Mouse (Mus musculus): ENCODE measurements around the gene Alg14. TPM values are rescaled to one million over a fixed set of nuclear protein-coding genes. Genes with fewer than 3 reads are reported as not detected.

The Alg14 gene
- polyA plus RNA-seq, 1 experiment from 2014 or later = 37.7 TPM

GRCm38 (mm10) chr3:121348792-121349191 lies 57.2 kb downstream of the Alg14 start:
- Histone ChIP-seq H3K9me3 (ENCODE audit: control insufficient read depth, low read length) (no peaks in the 10 kb centered on the region), H3K36me3 (ENCODE audit: control insufficient read depth, insufficient read depth, low read length) (no peaks in the 10 kb centered on the region), H3K27ac (ENCODE audit: low read depth, low read length) (no peak overlapping the region), H3K27me3 (ENCODE audit: control insufficient read depth, insufficient read depth, low read length) (no peaks in the 10 kb centered on the region), H3K4me2 (ENCODE audit: low read depth) (no peak overlapping the region), H3K4me3 (ENCODE audit: low read depth, low read length) (no peak overlapping the region), H3K9ac (ENCODE audit: low read length) (no peak overlapping the region), H3K4me1 (ENCODE audit: control insufficient read depth, insufficient read depth, low read length) (peaks cover 9% of the 10 kb centered on the region)
- DNase-seq (ENCODE audit: low spot score) (no peak), ATAC-seq (ENCODE audit: insufficient read depth, low FRiP score, low TSS enrichment) (no peak)
- 86% methylated on average over 6 of the region's 6 CpGs for WGBS

- Histone ChIP-seq H3K36me3 (ENCODE audit: control insufficient read depth, insufficient read depth, low read length) (no peaks in the 10 kb centered on the region), H3K27me3 (ENCODE audit: control insufficient read depth, insufficient read depth, low read length) (no peaks in the 10 kb centered on the region), H3K9me3 (ENCODE audit: control insufficient read depth, low read length) (no peaks in the 10 kb centered on the region), H3K4me2 (ENCODE audit: low read depth) (no peak overlapping the region), H3K27ac (ENCODE audit: low read depth, low read length) (no peak overlapping the region), H3K9ac (ENCODE audit: low read length) (no peak overlapping the region), H3K4me3 (ENCODE audit: low read depth, low read length) (no peak overlapping the region), H3K4me1 (ENCODE audit: control insufficient read depth, insufficient read depth, low read length) (peaks cover 9% of the 10 kb centered on the region)
- DNase-seq (ENCODE audit: low spot score) (no peak), ATAC-seq (ENCODE audit: insufficient read depth, low FRiP score, low TSS enrichment) (peak; percentile 38; the same call in 1 of the 2 replicates)
- WGBS = 70% methylated on average over 33 of the region's 33 CpGs
These were observed 58.0 kb downstream of the Alg14 start for GRCm38 (mm10) chr3:121349334-121350169.

GRCm38 (mm10) chr3:121351257-121351656 lies 59.7 kb downstream of the Alg14 start:
- DNase-seq (ENCODE audit: low spot score) = no peak
- Histone ChIP-seq H3K27me3 (ENCODE audit: control insufficient read depth, insufficient read depth, low read length) (no peaks in the 10 kb centered on the region), H3K4me1 (ENCODE audit: control insufficient read depth, insufficient read depth, low read length) (peaks cover 6% of the 10 kb centered on the region), H3K36me3 (ENCODE audit: control insufficient read depth, insufficient read depth, low read length) (no peaks in the 10 kb centered on the region), H3K27ac (ENCODE audit: low read depth, low read length) (no peak overlapping the region), H3K4me2 (ENCODE audit: low read depth) (no peak overlapping the region), H3K4me3 (ENCODE audit: low read depth, low read length) (no peak overlapping the region), H3K9me3 (ENCODE audit: control insufficient read depth, low read length) (no peaks in the 10 kb centered on the region), H3K9ac (ENCODE audit: low read length) (no peak overlapping the region)
- 88% methylated on average over 6 of the region's 6 CpGs for WGBS
- ATAC-seq (ENCODE audit: insufficient read depth, low FRiP score, low TSS enrichment) = no peak

GRCm38 (mm10) chr3:121354281-121354680 lies 62.7 kb downstream of the Alg14 start:
- Histone ChIP-seq H3K4me3 (ENCODE audit: low read depth, low read length) (no peak overlapping the region), H3K27me3 (ENCODE audit: control insufficient read depth, insufficient read depth, low read length) (no peaks in the 10 kb centered on the region), H3K27ac (ENCODE audit: low read depth, low read length) (no peak overlapping the region), H3K4me1 (ENCODE audit: control insufficient read depth, insufficient read depth, low read length) (peaks cover under 1% of the 10 kb centered on the region; the same call in 1 of the 2 replicates), H3K9ac (ENCODE audit: low read length) (no peak overlapping the region), H3K36me3 (ENCODE audit: control insufficient read depth, insufficient read depth, low read length) (no peaks in the 10 kb centered on the region), H3K4me2 (ENCODE audit: low read depth) (no peak overlapping the region), H3K9me3 (ENCODE audit: control insufficient read depth, low read length) (no peaks in the 10 kb centered on the region)
- DNase-seq (ENCODE audit: low spot score) = no peak
- ATAC-seq (ENCODE audit: insufficient read depth, low FRiP score, low TSS enrichment) = no peak
- WGBS = 91% methylated on average over 9 of the region's 9 CpGs

- no peak for ATAC-seq (ENCODE audit: insufficient read depth, low FRiP score, low TSS enrichment)
- 88% methylated on average over 18 of the region's 18 CpGs for WGBS
- no peak for DNase-seq (ENCODE audit: low spot score)
These were observed 63.4 kb downstream of the Alg14 start for GRCm38 (mm10) chr3:121354861-121355470.

GRCm38 (mm10) chr3:121355569-121355968 lies 64.0 kb downstream of the Alg14 start:
- no peaks in the 10 kb centered on the region for H3K27me3 ChIP-seq (ENCODE audit: control insufficient read depth, insufficient read depth, low read length)
- no peaks in the 10 kb centered on the region for H3K36me3 ChIP-seq (ENCODE audit: control insufficient read depth, insufficient read depth, low read length)
- no peaks in the 10 kb centered on the region for H3K4me1 ChIP-seq (ENCODE audit: control insufficient read depth, insufficient read depth, low read length)
- ATAC-seq (ENCODE audit: insufficient read depth, low FRiP score, low TSS enrichment) (no peak), DNase-seq (ENCODE audit: low spot score) (no peak)
- H3K9me3 ChIP-seq (ENCODE audit: control insufficient read depth, low read length) = no peaks in the 10 kb centered on the region
- no peak overlapping the region for H3K9ac ChIP-seq (ENCODE audit: low read length)
- 90% methylated on average over 9 of the region's 9 CpGs for WGBS
- no peak overlapping the region for H3K27ac ChIP-seq (ENCODE audit: low read depth, low read length)
- no peak overlapping the region for H3K4me3 ChIP-seq (ENCODE audit: low read depth, low read length)
- H3K4me2 ChIP-seq (ENCODE audit: low read depth) = no peak overlapping the region

More at GRCm38 (mm10) chr3:121354861-121355470, 63.4 kb downstream of the Alg14 start:
- Histone ChIP-seq H3K4me1 (ENCODE audit: control insufficient read depth, insufficient read depth, low read length) (no peaks in the 10 kb centered on the region), H3K4me3 (ENCODE audit: low read depth, low read length) (no peak overlapping the region), H3K27ac (ENCODE audit: low read depth, low read length) (no peak overlapping the region), H3K9ac (ENCODE audit: low read length) (no peak overlapping the region), H3K27me3 (ENCODE audit: control insufficient read depth, insufficient read depth, low read length) (no peaks in the 10 kb centered on the region), H3K4me2 (ENCODE audit: low read depth) (no peak overlapping the region), H3K36me3 (ENCODE audit: control insufficient read depth, insufficient read depth, low read length) (no peaks in the 10 kb centered on the region), H3K9me3 (ENCODE audit: control insufficient read depth, low read length) (no peaks in the 10 kb centered on the region)

GRCm38 (mm10) chr3:121356111-121356510 lies 64.5 kb downstream of the Alg14 start:
- 60% methylated on average over 6 of the region's 6 CpGs for WGBS
- ATAC-seq (ENCODE audit: insufficient read depth, low FRiP score, low TSS enrichment) (no peak), DNase-seq (ENCODE audit: low spot score) (no peak)
- H3K27ac ChIP-seq (ENCODE audit: low read depth, low read length) = no peak overlapping the region
- H3K27me3 ChIP-seq (ENCODE audit: control insufficient read depth, insufficient read depth, low read length) = no peaks in the 10 kb centered on the region
- H3K9ac ChIP-seq (ENCODE audit: low read length) = no peak overlapping the region
- no peak overlapping the region for H3K4me2 ChIP-seq (ENCODE audit: low read depth)
- no peaks in the 10 kb centered on the region for H3K9me3 ChIP-seq (ENCODE audit: control insufficient read depth, low read length)
- H3K4me3 ChIP-seq (ENCODE audit: low read depth, low read length) = no peak overlapping the region
- no peaks in the 10 kb centered on the region for H3K36me3 ChIP-seq (ENCODE audit: control insufficient read depth, insufficient read depth, low read length)
- no peaks in the 10 kb centered on the region for H3K4me1 ChIP-seq (ENCODE audit: control insufficient read depth, insufficient read depth, low read length)

GRCm38 (mm10) chr3:121357030-121357429 lies 65.5 kb downstream of the Alg14 start:
- H3K4me3 ChIP-seq (ENCODE audit: low read depth, low read length) = no peak overlapping the region
- H3K4me2 ChIP-seq (ENCODE audit: low read depth) = no peak overlapping the region
- H3K27ac ChIP-seq (ENCODE audit: low read depth, low read length) = no peak overlapping the region
- H3K27me3 ChIP-seq (ENCODE audit: control insufficient read depth, insufficient read depth, low read length) = no peaks in the 10 kb centered on the region
- H3K36me3 ChIP-seq (ENCODE audit: control insufficient read depth, insufficient read depth, low read length) = no peaks in the 10 kb centered on the region
- no peak for ATAC-seq (ENCODE audit: insufficient read depth, low FRiP score, low TSS enrichment)
- no peaks in the 10 kb centered on the region for H3K4me1 ChIP-seq (ENCODE audit: control insufficient read depth, insufficient read depth, low read length)
- WGBS = 79% methylated on average over 3 of the region's 3 CpGs
- H3K9ac ChIP-seq (ENCODE audit: low read length) = no peak overlapping the region
- DNase-seq (ENCODE audit: low spot score) = no peak
- no peaks in the 10 kb centered on the region for H3K9me3 ChIP-seq (ENCODE audit: control insufficient read depth, low read length)

- Histone ChIP-seq H3K9me3 (ENCODE audit: control insufficient read depth, low read length) (no peaks in the 10 kb centered on the region), H3K27me3 (ENCODE audit: control insufficient read depth, insufficient read depth, low read length) (no peaks in the 10 kb centered on the region), H3K36me3 (ENCODE audit: control insufficient read depth, insufficient read depth, low read length) (no peaks in the 10 kb centered on the region), H3K4me3 (ENCODE audit: low read depth, low read length) (no peak overlapping the region), H3K9ac (ENCODE audit: low read length) (no peak overlapping the region), H3K4me1 (ENCODE audit: control insufficient read depth, insufficient read depth, low read length) (no peaks in the 10 kb centered on the region), H3K4me2 (ENCODE audit: low read depth) (no peak overlapping the region), H3K27ac (ENCODE audit: low read depth, low read length) (no peak overlapping the region)
- 63% methylated on average over 2 of the region's 2 CpGs for WGBS
- DNase-seq (ENCODE audit: low spot score) (no peak), ATAC-seq (ENCODE audit: insufficient read depth, low FRiP score, low TSS enrichment) (no peak)
These were observed 66.7 kb downstream of the Alg14 start for GRCm38 (mm10) chr3:121358285-121358684.

All from neural tube, embryonic 11.5 days (tissue).